Mouse (Mus musculus): ENCODE measurements at regions not wholly inside any gene's neighbourhood (a gene's known extent, or its start where the extent isn't known, plus 50 kb on each side); places are given as distances from the start of the nearest gene placed in this dataset.

DNA sequence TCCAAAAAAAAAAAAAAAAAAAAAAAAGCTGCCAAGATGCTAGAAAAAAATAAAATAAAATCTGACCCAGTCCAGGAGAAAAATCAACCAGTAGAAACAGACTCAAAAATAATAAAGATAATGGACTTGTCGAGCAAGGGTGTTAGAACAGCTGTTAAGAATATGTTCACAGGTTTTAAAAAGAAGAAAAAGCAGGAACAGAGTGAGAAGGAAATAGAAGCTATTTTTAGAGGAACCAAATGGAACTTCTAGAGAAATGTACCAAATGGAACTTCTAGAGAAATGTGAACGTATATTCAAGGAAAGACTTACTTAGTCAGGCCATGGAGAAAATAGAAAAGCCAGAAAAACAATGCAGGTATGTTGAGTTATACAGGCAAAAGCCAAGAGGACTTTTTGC is 662.4 kb upstream of the Jmjd1c start:
- no peak overlapping the region for H3K4me3 ChIP-seq (replicated peaks)
- H3K9ac ChIP-seq: no peak overlapping the region
- no peak overlapping the region for H3K4me2 ChIP-seq
- 64% methylated on average over 2 of the region's 2 CpGs for WGBS
- no peak for ATAC-seq (ENCODE audit: insufficient read depth, low FRiP score, low read depth)
- H3K9me3 ChIP-seq: no peaks in the 10 kb centered on the region
- H3K27ac ChIP-seq: no peak overlapping the region
- no peaks in the 10 kb centered on the region for H3K27me3 ChIP-seq (replicated peaks)
- no peaks in the 10 kb centered on the region for H3K36me3 ChIP-seq
- H3K4me1 ChIP-seq: no peaks in the 10 kb centered on the region

DNA sequence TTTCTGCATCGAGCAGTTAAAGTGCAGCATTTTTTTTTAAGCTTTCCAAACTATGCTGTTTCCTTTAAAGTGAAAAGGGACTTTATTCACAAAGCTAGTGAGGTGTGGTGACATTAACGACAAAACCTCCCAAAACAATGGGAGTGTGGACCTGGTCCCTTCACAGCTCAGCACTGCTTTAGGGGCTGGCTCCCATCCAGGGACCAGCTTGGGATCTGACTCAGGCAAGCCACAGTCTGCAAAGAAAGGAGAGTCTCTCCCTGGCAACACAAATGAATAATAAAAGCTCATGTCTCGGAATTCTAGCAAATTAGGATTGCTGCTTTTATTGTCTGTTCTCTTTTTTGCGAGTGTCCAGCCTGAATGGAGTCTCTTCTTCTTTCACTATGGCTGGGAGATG is 625.2 kb upstream of the Jmjd1c start:
- no peak for ATAC-seq (ENCODE audit: insufficient read depth, low FRiP score, low read depth)
- no peak overlapping the region for H3K9ac ChIP-seq
- no peaks in the 10 kb centered on the region for H3K27me3 ChIP-seq (replicated peaks)
- H3K4me1 ChIP-seq: no peaks in the 10 kb centered on the region
- no peaks in the 10 kb centered on the region for H3K9me3 ChIP-seq
- no peak overlapping the region for H3K27ac ChIP-seq
- H3K4me2 ChIP-seq: no peak overlapping the region
- H3K36me3 ChIP-seq: no peaks in the 10 kb centered on the region
- WGBS: 72% methylated on average over 4 of the region's 4 CpGs
- H3K4me3 ChIP-seq (replicated peaks): no peak overlapping the region

DNA sequence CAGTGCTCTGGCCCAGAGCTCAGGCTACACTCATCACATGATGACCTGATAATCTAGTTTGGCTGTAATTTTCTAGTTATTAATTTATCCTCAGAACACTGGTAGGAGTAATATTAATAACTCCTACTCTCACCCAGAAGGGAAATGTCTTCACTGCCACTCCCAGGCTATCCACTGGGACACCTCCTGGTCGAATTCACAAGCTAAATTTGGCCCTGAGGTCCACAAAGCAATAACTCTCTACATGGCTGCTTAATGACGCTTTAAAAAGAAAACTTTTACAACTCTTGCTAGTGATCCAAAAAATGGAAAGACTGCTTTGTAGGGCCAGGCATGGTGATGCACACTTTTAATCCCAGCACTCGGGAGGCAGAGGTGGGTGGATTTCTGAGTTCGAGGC is 623.9 kb upstream of the Jmjd1c start:
- ATAC-seq (ENCODE audit: insufficient read depth, low FRiP score, low read depth): no peak
- H3K4me3 ChIP-seq (replicated peaks): no peak overlapping the region
- H3K9me3 ChIP-seq: no peaks in the 10 kb centered on the region
- H3K4me1 ChIP-seq: no peaks in the 10 kb centered on the region
- no peak overlapping the region for H3K9ac ChIP-seq
- no peak overlapping the region for H3K27ac ChIP-seq
- H3K4me2 ChIP-seq: no peak overlapping the region
- H3K36me3 ChIP-seq: no peaks in the 10 kb centered on the region
- WGBS: 70% methylated on average over 4 of the region's 4 CpGs
- no peaks in the 10 kb centered on the region for H3K27me3 ChIP-seq (replicated peaks)

DNA sequence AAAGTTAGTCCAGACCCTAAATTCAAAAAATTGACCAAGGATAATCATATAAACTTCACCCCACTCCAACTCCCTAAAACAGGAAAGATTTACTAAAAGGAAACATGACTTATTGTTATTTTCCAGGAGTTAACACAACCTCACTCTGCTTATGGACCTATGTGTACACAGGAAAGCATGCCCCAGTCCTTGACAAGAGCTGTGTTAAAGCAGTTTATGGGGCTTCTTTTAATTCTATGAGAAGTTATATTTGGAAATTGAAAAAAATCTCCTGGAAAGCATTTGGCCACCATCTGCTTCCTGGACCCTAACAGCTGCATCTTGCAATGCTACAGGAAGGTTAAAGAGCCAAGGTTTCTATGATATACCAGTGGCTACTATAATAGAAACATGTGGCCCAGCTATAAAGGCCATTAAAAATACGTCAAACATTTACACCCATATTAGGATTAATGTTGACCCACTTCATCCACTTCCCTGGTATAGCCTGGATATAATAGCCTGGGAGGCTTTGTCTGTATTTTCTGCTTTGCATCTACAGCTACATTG is 620.7 kb upstream of the Jmjd1c start:
- H3K27ac ChIP-seq: no peak overlapping the region
- H3K4me3 ChIP-seq (replicated peaks): no peak overlapping the region
- H3K4me2 ChIP-seq: no peak overlapping the region
- no peaks in the 10 kb centered on the region for H3K27me3 ChIP-seq (replicated peaks)
- ATAC-seq (ENCODE audit: insufficient read depth, low FRiP score, low read depth): no peak
- 44% methylated on average over 1 of the region's 1 CpGs for WGBS
- no peaks in the 10 kb centered on the region for H3K9me3 ChIP-seq
- H3K4me1 ChIP-seq: no peaks in the 10 kb centered on the region
- no peaks in the 10 kb centered on the region for H3K36me3 ChIP-seq
- H3K9ac ChIP-seq: no peak overlapping the region

DNA sequence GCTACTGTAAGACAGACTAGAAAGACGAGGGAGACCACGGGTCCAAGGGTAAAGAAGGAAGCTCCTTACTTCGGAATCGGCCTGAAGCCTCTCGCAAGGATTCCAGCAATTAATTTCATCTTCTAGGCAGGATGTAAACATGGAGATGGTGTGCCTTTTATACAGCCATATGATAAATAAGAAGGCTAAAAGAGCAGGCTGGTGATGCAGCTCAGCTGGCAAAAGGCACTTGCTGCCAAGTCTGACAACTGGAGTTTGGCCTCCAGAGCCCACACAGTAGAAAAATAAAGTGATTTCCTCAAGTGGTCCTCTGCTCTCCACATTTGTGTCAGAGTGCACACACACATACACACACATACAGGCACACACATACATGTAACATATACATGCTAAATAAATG is 605.1 kb upstream of the Jmjd1c start:
- no peak overlapping the region for H3K4me3 ChIP-seq (replicated peaks)
- no peaks in the 10 kb centered on the region for H3K9me3 ChIP-seq
- H3K9ac ChIP-seq: no peak overlapping the region
- no peak overlapping the region for H3K4me2 ChIP-seq
- no peak overlapping the region for H3K27ac ChIP-seq
- no peaks in the 10 kb centered on the region for H3K36me3 ChIP-seq
- no peaks in the 10 kb centered on the region; the same call in 1 of the 2 replicates for H3K4me1 ChIP-seq
- H3K27me3 ChIP-seq (replicated peaks): no peaks in the 10 kb centered on the region
- ATAC-seq (ENCODE audit: insufficient read depth, low FRiP score, low read depth): no peak
- WGBS: 33% methylated on average over 5 of the region's 5 CpGs

DNA sequence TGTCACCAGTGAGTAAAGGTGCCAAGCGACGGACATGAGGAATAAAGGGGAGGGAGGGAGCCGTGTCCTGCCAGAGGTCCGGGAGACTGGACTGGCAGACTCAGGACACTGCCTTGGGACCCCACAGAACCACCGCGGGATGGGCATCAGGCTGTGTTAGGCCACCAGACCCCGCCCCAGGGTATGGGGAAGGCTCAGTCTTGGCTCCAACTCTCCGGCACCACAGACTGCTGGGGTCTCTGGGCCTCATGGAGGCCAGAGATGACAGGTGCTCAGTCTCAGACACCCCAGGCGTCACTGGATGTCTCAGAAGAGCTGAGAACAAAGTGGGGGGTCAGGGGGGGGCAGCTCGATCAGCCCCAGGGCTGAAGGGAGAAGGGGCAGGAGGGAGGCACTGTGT is 604.1 kb upstream of the Jmjd1c start:
- no peaks in the 10 kb centered on the region for H3K9me3 ChIP-seq
- no peaks in the 10 kb centered on the region for H3K27me3 ChIP-seq (replicated peaks)
- no peaks in the 10 kb centered on the region; the same call in 1 of the 2 replicates for H3K4me1 ChIP-seq
- no peak for ATAC-seq (ENCODE audit: insufficient read depth, low FRiP score, low read depth)
- no peak overlapping the region for H3K27ac ChIP-seq
- no peaks in the 10 kb centered on the region for H3K36me3 ChIP-seq
- 58% methylated on average over 10 of the region's 10 CpGs for WGBS
- H3K4me2 ChIP-seq: no peak overlapping the region
- no peak overlapping the region for H3K9ac ChIP-seq
- no peak overlapping the region for H3K4me3 ChIP-seq (replicated peaks)

DNA sequence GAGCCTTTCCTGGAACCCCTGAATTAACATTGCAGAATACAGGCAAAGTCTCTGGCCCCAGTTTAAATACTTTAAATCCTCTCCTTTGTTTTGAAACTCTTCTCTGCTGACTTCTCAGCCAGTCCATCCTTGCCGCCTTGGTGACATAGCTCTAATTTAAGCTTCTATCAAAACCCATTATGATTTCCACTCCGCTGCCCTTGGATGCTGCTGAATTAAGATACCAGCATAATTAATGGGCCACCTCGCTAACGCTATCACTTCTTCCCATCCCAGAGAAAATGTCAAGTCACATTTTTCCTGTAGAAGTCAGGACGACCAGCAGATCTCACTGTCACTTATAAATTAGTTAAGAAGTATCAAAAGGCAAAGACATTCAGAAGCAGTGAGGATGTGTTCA is 556.1 kb upstream of the Jmjd1c start:
- no peak for ATAC-seq (ENCODE audit: insufficient read depth, low FRiP score, low read depth)
- Histone ChIP-seq H3K27ac (no peak overlapping the region), H3K4me2 (no peak overlapping the region), H3K4me1 (no peaks in the 10 kb centered on the region), H3K4me3 (replicated peaks) (no peak overlapping the region), H3K27me3 (replicated peaks) (no peaks in the 10 kb centered on the region), H3K9ac (no peak overlapping the region), H3K36me3 (no peaks in the 10 kb centered on the region), H3K9me3 (no peaks in the 10 kb centered on the region)
- 85% methylated on average over 5 of the region's 5 CpGs for WGBS

DNA sequence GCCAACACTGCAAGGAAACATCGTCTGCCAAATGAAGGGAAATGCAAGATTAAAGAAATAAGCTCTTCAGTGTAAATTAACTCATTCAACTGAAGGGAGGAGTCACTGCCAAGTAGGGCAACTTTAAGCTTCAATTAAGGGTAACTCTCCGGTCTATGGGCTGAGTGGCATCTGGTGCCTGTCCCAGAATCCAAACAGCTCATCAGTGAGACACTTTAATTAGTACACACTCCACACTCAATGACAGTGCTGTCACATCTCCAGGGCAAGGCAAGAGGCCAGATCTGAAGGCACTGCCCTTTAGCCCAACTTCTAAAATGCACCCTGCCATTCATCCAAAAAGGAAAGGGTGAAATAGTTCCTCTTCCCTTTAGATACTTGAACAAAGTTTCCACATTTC is 549.3 kb upstream of the Jmjd1c start:
- Histone ChIP-seq H3K36me3 (no peaks in the 10 kb centered on the region), H3K27me3 (replicated peaks) (no peaks in the 10 kb centered on the region), H3K4me3 (replicated peaks) (no peak overlapping the region), H3K27ac (no peak overlapping the region), H3K4me1 (no peaks in the 10 kb centered on the region), H3K9me3 (no peaks in the 10 kb centered on the region), H3K9ac (no peak overlapping the region), H3K4me2 (no peak overlapping the region)
- ATAC-seq (ENCODE audit: insufficient read depth, low FRiP score, low read depth): no peak
- WGBS: 55% methylated on average over 2 of the region's 2 CpGs

DNA sequence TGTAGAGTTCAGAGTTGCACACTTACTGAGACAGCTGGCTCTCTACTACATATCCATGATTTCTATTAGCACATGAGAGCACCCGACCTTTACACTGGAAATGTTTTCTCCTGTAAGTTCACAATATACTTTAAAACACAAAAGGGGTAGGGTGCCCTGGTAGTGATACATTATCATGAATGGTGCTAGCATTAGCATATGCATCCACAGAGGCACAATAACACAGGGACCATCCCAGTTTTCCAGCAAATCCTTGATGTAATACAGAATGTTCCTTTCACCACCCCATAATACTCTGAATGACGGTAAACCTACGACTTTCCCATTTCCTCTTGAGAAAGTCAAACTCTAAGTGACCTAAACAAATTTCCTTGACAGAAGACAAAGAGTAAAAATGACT is 548.3 kb upstream of the Jmjd1c start:
- no peak overlapping the region for H3K4me3 ChIP-seq (replicated peaks)
- 48% methylated on average over 3 of the region's 3 CpGs for WGBS
- H3K4me1 ChIP-seq: 0 out of 2 replicates have a peak, but pooled peaks cover under 1% of the 10 kb centered on the region
- no peak overlapping the region for H3K27ac ChIP-seq
- H3K27me3 ChIP-seq (replicated peaks): no peaks in the 10 kb centered on the region
- no peaks in the 10 kb centered on the region for H3K36me3 ChIP-seq
- H3K9ac ChIP-seq: no peak overlapping the region
- no peak overlapping the region for H3K4me2 ChIP-seq
- no peak for ATAC-seq (ENCODE audit: insufficient read depth, low FRiP score, low read depth)
- no peaks in the 10 kb centered on the region for H3K9me3 ChIP-seq

DNA sequence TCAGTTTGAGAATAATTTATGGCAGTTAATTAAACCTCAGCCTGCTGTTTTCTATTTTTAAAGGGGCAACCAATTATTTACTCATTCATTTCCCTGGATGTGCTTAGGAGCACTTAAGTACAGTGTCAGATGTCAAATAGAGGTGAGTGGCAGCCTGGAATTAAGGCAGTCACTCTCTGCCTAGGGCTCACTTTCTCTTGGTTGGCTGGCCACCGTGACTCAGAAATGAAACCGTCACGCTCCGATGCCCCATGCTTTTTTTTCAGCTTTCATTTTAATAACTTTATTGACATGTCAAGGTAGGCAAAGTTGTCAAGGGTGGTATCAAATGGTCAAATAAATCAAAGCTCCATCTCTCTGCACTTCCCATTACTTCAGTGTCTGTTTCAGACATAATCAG is 547.9 kb upstream of the Jmjd1c start:
- Histone ChIP-seq H3K27ac (no peak overlapping the region), H3K4me1 (0 out of 2 replicates have a peak, but pooled peaks cover 2% of the 10 kb centered on the region), H3K36me3 (no peaks in the 10 kb centered on the region), H3K27me3 (replicated peaks) (no peaks in the 10 kb centered on the region), H3K4me2 (no peak overlapping the region), H3K4me3 (replicated peaks) (no peak overlapping the region), H3K9me3 (no peaks in the 10 kb centered on the region), H3K9ac (no peak overlapping the region)
- ATAC-seq (ENCODE audit: insufficient read depth, low FRiP score, low read depth): no peak
- 77% methylated on average over 4 of the region's 4 CpGs for WGBS

DNA sequence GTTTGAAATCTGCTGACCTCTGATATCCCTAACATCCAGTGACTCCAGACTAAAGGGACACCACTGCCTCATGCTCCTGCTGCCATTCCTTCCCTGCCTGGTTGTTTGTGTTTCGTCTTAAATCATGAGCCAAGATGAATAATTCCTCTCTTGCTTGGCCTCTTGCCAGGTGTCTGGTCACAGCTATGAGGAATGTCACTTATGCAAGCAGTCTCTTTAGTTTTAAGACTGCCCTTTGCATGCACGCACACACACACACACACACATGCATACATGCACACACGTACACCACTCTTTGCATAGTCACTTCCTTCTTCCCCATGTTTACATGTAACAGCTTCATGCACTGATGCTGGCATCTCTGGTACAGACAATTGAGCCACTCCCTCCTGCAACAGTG is 543.0 kb upstream of the Jmjd1c start:
- Histone ChIP-seq H3K9me3 (no peaks in the 10 kb centered on the region), H3K4me2 (no peak overlapping the region), H3K9ac (no peak overlapping the region), H3K27ac (no peak overlapping the region), H3K36me3 (no peaks in the 10 kb centered on the region), H3K4me3 (replicated peaks) (no peak overlapping the region), H3K27me3 (replicated peaks) (no peaks in the 10 kb centered on the region), H3K4me1 (0 out of 2 replicates have a peak, but pooled peaks cover 2% of the 10 kb centered on the region)
- ATAC-seq (ENCODE audit: insufficient read depth, low FRiP score, low read depth): no peak
- 32% methylated on average over 3 of the region's 3 CpGs for WGBS

DNA sequence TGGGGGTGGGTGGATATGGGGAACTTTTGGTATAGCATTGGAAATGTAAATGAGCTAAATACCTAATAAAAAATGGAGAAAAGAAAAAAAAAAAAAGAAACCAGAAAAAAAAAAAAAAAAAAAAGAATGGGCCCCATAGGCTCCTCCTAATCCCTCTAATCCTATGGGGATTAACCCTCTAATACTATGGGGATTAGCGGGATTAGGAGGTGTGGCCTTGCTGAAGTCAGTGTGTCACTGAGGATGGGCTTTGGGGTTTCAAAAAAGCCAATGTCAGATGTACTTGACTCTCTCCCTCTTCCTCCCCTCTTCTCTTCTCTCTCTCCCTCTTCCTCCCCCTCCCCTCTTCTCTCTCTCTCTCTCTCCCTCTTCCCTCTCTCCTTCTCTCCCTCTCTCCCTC is 541.7 kb upstream of the Jmjd1c start:
- WGBS: 85% methylated on average over 1 of the region's 1 CpGs
- H3K27me3 ChIP-seq (replicated peaks): no peaks in the 10 kb centered on the region
- 0 out of 2 replicates have a peak, but pooled peaks cover 2% of the 10 kb centered on the region for H3K4me1 ChIP-seq
- H3K4me2 ChIP-seq: no peak overlapping the region
- no peak overlapping the region for H3K4me3 ChIP-seq (replicated peaks)
- no peak for ATAC-seq (ENCODE audit: insufficient read depth, low FRiP score, low read depth)
- H3K9ac ChIP-seq: no peak overlapping the region
- H3K36me3 ChIP-seq: no peaks in the 10 kb centered on the region
- H3K9me3 ChIP-seq: no peaks in the 10 kb centered on the region
- no peak overlapping the region for H3K27ac ChIP-seq
